Mouse (Mus musculus): ENCODE data around the gene Lhfp.
A peak's percentile ranks its signal among the peaks of the same experiment; 100 is the strongest.

The Lhfp gene

DNA sequence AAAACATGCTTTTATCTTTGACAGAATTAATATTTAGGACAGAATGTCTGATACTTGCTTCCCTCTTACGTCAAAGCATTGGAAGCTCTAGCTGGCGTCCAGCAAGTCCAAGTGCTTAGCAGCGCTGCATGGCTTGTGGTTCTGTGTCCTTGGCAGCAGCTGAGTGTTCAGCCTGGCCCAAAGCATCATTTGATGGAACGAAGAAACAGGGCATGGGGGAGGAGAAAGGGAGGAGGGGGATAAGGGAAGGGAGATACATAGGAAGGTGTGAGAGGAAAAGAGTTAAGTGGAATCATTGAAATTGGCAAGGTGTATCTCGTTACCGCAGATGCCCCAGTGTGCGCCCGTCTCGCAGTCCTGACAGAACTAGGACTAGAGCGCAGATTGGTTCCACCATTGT, 124.0 kb downstream of the Lhfp start:
- no peak for DNase-seq (ENCODE audit: low spot score)

DNA sequence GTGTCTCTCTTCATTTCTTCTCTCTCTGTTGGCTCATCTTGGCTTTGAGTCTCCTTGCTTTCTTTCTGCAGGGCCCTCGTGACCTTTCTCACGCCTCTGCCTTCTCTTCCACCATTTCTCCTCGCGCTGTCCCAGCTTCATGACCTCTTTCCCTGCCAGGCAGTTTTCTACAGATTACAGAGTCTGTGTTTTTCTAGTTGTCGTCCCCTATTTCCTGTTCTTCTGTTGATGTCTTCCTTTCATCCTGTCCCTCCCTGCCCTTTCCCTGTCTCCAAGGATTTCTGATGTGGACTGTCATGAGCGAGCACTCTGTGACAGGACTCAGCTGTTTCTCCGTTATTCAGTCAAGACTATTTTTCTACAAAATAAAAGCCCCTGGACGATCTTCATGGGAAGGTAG, 124.7 kb downstream of the Lhfp start:
- no peak for DNase-seq (ENCODE audit: low spot score)

- DNase-seq (ENCODE audit: low spot score), result no peak
Observed at GRCm38 (mm10) chr3:53169486-53169885, 128.2 kb downstream of the Lhfp start.

DNA sequence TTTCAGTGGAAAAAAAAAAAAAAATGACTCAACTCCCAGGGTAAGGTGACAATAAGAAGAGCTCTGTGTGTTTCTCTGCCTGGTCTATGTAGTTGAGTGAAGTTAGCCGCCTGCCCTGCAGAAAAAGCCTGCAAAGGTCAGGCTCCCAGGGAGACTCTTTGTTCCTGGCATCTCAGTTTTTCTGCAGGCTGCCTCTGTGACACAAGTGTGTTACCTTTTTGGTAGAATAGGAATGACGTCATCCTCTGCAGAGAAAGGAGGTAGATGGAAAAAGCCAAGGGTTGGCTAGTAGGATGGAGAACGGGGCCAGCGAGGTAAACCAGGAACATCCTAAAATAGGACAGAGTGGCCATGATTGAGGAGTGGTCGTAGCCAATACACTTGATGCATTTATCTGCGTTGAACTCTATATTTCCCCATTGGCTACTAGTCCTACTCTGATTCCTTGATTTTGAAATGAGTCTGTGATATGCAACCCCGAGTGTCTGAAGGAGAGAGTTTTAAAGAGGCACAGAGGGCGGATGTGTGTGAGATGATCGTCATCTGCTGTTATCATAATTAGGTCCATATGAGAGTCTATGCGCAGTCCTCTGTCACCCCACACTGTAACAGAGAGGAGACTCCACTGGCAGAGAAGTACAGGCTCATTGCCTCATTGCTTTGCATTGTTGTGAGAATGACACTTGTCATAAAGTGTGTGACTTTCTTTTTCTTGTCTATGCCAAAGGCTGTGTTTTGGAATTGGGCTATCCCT, 132.2 kb downstream of the Lhfp start:
- DNase-seq (ENCODE audit: low spot score), result no peak

- no peak for DNase-seq (ENCODE audit: low spot score)
Observed at GRCm38 (mm10) chr3:53179936-53180335, 138.6 kb downstream of the Lhfp start.

GRCm38 (mm10) chr3:53185439-53185838, 144.1 kb downstream of the Lhfp start:
- no peak for DNase-seq (ENCODE audit: low spot score)

DNA sequence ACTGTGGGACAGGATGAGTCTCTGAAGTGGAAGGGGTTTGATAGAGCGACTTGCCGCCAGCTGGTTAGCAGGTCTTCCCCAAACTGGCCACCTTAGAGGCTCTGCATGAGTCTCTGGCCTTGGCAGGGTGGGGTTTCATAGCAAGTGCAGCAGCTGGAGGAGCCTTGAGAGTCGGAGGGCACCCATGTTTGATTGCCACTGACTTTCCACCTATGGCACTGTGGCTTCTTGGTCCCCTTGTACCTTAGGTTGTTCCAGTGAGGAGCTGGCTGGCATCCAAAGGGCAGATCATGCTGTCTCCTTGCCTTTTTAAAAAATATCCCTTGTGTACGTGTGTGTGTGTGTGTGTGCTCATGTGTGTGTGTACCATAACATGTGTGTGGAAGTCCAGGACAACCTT, 152.1 kb downstream of the Lhfp start:
- DNase-seq (ENCODE audit: low spot score), result peak; percentile 47

DNA sequence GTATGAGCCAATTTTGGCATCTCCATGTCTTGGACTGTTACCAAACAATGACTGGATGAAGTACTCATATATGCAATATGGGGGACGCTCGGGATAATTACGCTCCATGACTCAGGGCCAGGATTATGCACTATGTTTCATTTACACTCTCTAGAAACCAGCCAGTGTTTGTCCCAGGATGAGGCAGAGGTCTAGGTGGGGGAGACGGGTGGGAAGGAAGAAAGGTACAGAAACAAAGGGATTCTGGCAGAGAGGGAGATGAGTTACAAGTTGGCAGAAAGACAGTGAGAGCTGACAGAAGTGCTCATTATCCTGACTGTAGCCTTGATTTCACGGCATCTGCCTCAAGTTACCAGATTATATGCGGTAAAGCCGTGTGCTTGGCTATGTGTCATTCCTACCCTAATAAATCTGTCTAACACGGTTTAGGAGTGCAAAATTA, 154.4 kb downstream of the Lhfp start:
- DNase-seq (ENCODE audit: low spot score), result no peak

GRCm38 (mm10) chr3:53200175-53200574, 158.8 kb downstream of the Lhfp start:
- no peak for DNase-seq (ENCODE audit: low spot score)

DNA sequence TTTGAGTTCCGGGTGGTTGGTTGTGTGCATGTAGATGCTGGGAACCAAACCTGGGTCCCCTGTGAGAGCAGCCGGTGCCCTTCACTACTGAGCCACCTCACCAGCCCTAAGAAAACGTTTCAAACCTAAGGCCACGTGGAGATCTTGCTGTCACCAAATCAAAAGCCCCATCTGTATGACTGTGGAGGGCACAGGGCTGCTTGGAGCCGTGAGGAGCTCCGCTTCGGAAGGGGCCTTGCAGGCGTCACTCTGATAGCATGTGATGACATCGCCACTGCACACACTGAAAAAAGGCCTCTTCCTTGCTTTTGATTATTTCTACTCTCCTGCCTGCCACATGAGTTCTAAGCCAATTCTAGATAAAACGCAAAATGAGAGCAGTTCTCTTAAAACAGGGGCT, 159.5 kb downstream of the Lhfp start:
- no peak for DNase-seq (ENCODE audit: low spot score)

DNA sequence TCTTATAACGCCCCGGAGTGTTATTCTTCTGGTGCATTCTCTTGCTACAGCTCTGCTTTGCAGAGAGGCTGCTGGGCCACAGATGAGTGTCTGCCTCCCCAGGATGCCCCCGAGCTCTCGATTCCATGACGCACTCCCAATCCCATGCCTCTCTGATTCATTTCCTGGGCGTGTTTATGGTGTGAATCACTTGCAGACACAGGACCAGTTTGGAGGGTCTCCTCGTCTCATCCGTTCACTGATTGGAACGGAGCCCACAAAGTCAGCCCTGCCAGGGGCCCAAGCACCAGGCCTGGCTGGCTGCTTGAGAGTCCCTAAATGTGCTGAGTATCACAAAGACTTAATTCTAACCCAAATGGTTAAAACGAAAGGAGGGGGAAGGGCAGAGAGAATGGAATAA, 160.3 kb downstream of the Lhfp start:
- DNase-seq (ENCODE audit: low spot score), result no peak

- DNase-seq (ENCODE audit: low spot score), result no peak
Observed at GRCm38 (mm10) chr3:53202184-53202583, 160.9 kb downstream of the Lhfp start.

- no peak for DNase-seq (ENCODE audit: low spot score)
Observed at GRCm38 (mm10) chr3:53202698-53203097, 161.4 kb downstream of the Lhfp start.

- DNase-seq (ENCODE audit: low spot score), result no peak
Observed at GRCm38 (mm10) chr3:53203656-53204055, 162.3 kb downstream of the Lhfp start.

DNA sequence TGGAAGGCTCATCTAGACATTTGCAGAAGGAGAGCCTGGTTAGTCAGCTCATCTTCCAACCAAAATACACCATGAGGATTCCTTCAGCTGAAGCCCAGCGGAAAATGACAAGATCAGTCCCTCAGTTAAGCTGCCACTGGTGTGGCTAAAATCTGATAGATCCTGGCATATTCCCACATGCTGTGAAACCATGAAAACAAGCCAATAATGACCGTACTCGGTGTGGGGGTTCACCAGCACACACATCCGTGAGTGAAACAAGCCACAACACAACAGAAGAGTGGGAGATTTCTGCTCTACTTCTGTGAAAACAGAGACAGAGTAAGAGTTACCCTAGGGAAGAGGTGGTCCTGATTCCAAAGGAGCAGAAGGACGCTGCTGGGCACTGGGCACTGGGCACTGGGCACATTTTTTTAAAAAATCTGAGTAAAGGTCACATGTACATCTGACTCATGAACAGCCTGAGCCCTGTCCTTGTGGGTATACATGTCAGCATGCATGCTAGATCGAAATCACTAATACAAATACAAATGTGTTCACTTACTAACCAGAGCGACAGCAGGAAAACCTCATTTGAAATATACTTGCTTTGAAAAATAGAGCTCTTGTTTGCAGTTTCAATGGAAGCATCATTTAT, 163.1 kb downstream of the Lhfp start:
- no peak for DNase-seq (ENCODE audit: low spot score)

DNA sequence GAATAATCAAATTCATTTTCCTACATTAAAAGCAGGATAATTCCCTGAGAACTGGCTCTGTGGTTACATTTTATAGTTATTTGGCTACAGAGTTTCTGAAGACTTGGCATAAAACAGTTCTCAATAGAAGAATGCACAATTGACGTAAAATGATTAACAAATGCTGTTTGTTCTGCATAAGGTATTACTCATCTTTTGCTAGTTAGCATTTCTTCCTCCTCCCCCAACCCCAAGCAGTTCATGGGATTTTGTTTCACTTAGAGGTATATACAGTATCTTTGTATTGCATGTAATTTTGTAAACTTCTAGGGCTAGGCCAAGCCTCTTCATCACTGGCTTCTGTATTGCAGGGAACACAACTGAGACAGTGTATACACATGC, 163.6 kb downstream of the Lhfp start:
- DNase-seq (ENCODE audit: low spot score), result no peak

DNA sequence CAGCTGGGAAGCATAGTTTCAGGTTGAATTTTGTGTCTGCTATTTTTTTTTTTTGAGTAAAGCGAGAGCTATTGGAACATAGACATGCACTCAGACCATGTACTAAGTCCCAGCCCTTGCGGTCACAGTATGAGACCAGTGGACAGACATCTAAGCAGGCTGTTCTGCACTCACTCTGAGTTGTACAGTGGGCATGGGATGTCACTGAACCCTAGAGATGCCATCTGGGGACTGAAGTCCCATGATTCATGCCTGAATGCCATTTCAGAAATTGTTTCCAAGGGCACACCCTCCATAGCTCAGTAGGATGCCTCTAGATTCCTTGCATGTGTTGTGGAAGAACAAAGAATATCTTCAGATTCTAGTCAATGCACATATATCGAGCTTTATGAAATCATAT, 164.4 kb downstream of the Lhfp start:
- no peak for DNase-seq (ENCODE audit: low spot score)

- DNase-seq (ENCODE audit: low spot score), result no peak
Observed at GRCm38 (mm10) chr3:53206509-53207224, 165.3 kb downstream of the Lhfp start.

GRCm38 (mm10) chr3:53207225-53207528, 165.8 kb downstream of the Lhfp start:
- DNase-seq (ENCODE audit: low spot score), result no peak

DNA sequence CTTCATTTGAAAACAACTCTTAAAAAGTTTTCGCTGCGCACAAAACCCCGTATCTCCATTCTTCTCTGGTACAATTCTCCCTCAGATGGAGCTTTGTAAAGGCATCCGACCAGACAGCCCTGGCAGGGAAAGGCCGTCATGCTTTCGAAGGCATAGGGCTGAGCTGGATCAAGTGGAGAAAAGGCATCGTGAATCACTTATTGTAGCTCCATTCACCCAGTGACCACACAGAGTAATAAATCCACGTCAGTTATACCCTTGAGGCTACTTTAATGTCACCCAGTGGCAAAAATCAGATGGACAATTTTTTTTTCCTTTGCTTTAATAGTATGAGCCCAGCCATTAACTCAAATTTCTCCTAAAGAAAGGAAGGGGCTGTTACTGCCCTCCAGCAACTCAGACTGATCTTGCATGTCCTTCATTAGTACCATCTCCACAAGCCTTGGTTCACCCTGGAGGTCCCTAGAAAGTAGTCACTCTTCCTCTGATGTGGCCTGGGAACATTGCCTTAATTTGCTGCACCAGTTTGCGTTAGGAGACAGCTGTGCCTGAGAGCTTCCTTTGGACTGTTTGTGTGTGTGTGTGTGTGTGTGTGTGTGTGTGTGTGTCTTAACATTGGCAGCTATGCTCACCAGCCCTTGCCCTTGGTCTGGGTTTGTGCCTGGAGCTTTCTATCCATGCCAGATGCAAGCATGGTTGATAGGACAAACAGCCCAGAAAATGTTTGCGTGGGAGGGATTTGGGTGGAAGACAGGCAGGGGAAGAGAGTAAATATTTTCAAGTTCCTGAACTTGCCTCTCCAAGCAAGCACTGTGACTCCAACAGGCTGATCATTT, 169.6 kb downstream of the Lhfp start:
- no peak for DNase-seq (ENCODE audit: low spot score)

- no peak for DNase-seq (ENCODE audit: low spot score)
Observed at GRCm38 (mm10) chr3:53212599-53212998, 171.3 kb downstream of the Lhfp start.

GRCm38 (mm10) chr3:53213346-53213745, 172.0 kb downstream of the Lhfp start:
- DNase-seq (ENCODE audit: low spot score), result no peak

Data from testis, postnatal 10 days (tissue).